Mouse (Mus musculus): ENCODE measurements around the gene Cdc7. TPM values are rescaled to one million over a fixed set of nuclear protein-coding genes. Genes with fewer than 3 reads are reported as not detected.

The Cdc7 gene
- polyA plus RNA-seq, 1 experiment from 2014 or later, result 35.2 TPM

- H3K4me2 ChIP-seq (ENCODE audit: low read length), result no peak overlapping the region
Measured at GRCm38 (mm10) chr5:107001396-107002090, 37.4 kb downstream of the Cdc7 start.

GRCm38 (mm10) chr5:107002091-107002416 lies 37.9 kb downstream of the Cdc7 start:
- 0 out of 2 replicates have a peak, but pooled peaks cover 2% of the 10 kb centered on the region for H3K4me1 ChIP-seq (ENCODE audit: control insufficient read depth, insufficient read depth, low read length)
- no peak for DNase-seq (ENCODE audit: low spot score)
- 64% methylated on average over 3 of the region's 5 CpGs for WGBS
- no peak for ATAC-seq
- no peaks in the 10 kb centered on the region for H3K27me3 ChIP-seq (replicated peaks; ENCODE audit: control insufficient read depth, insufficient read depth, low read length)
- H3K9ac ChIP-seq (ENCODE audit: low read length), result no peak overlapping the region
- H3K36me3 ChIP-seq (ENCODE audit: control insufficient read depth, insufficient read depth, low read length), result no peaks in the 10 kb centered on the region
- H3K4me3 ChIP-seq (ENCODE audit: low read depth, low read length), result no peak overlapping the region
- no peak overlapping the region for H3K27ac ChIP-seq (ENCODE audit: low read depth, low read length)
- H3K4me2 ChIP-seq (ENCODE audit: low read length), result no peak overlapping the region
- H3K9me3 ChIP-seq (replicated peaks; ENCODE audit: control insufficient read depth, low read length), result no peaks in the 10 kb centered on the region

More at GRCm38 (mm10) chr5:107001396-107002090, 37.4 kb downstream of the Cdc7 start:
- Histone ChIP-seq H3K9me3 (replicated peaks; ENCODE audit: control insufficient read depth, low read length) (no peaks in the 10 kb centered on the region), H3K4me3 (ENCODE audit: low read depth, low read length) (no peak overlapping the region), H3K36me3 (ENCODE audit: control insufficient read depth, insufficient read depth, low read length) (no peaks in the 10 kb centered on the region), H3K27me3 (replicated peaks; ENCODE audit: control insufficient read depth, insufficient read depth, low read length) (no peaks in the 10 kb centered on the region), H3K4me1 (ENCODE audit: control insufficient read depth, insufficient read depth, low read length) (0 out of 2 replicates have a peak, but pooled peaks cover 2% of the 10 kb centered on the region), H3K27ac (ENCODE audit: low read depth, low read length) (no peak overlapping the region), H3K9ac (ENCODE audit: low read length) (no peak overlapping the region)
- ATAC-seq (no peak), DNase-seq (ENCODE audit: low spot score) (peak; percentile 24)
- WGBS, result 43% methylated on average over 11 of the region's 11 CpGs

- no peak for DNase-seq (ENCODE audit: low spot score)
Measured at GRCm38 (mm10) chr5:107009721-107010120, 45.6 kb downstream of the Cdc7 start.

GRCm38 (mm10) chr5:107010300-107010699 lies 46.2 kb downstream of the Cdc7 start:
- Histone ChIP-seq H3K36me3 (ENCODE audit: control insufficient read depth, insufficient read depth, low read length) (no peaks in the 10 kb centered on the region), H3K27me3 (replicated peaks; ENCODE audit: control insufficient read depth, insufficient read depth, low read length) (no peaks in the 10 kb centered on the region), H3K4me3 (ENCODE audit: low read depth, low read length) (no peak overlapping the region), H3K4me2 (ENCODE audit: low read length) (no peak overlapping the region), H3K9me3 (replicated peaks; ENCODE audit: control insufficient read depth, low read length) (no peaks in the 10 kb centered on the region), H3K27ac (ENCODE audit: low read depth, low read length) (no peak overlapping the region), H3K9ac (ENCODE audit: low read length) (no peak overlapping the region), H3K4me1 (ENCODE audit: control insufficient read depth, insufficient read depth, low read length) (no peaks in the 10 kb centered on the region)
- 81% methylated on average over 3 of the region's 3 CpGs for WGBS
- ATAC-seq (no peak), DNase-seq (ENCODE audit: low spot score) (no peak)

More at GRCm38 (mm10) chr5:107009721-107010120, 45.6 kb downstream of the Cdc7 start:
- no peak overlapping the region for H3K27ac ChIP-seq (ENCODE audit: low read depth, low read length)
- H3K27me3 ChIP-seq (replicated peaks; ENCODE audit: control insufficient read depth, insufficient read depth, low read length), result no peaks in the 10 kb centered on the region
- no peaks in the 10 kb centered on the region for H3K36me3 ChIP-seq (ENCODE audit: control insufficient read depth, insufficient read depth, low read length)
- no peak overlapping the region for H3K4me3 ChIP-seq (ENCODE audit: low read depth, low read length)
- no peaks in the 10 kb centered on the region for H3K9me3 ChIP-seq (replicated peaks; ENCODE audit: control insufficient read depth, low read length)
- H3K9ac ChIP-seq (ENCODE audit: low read length), result no peak overlapping the region
- 96% methylated on average over 3 of the region's 3 CpGs for WGBS
- H3K4me2 ChIP-seq (ENCODE audit: low read length), result no peak overlapping the region
- H3K4me1 ChIP-seq (ENCODE audit: control insufficient read depth, insufficient read depth, low read length), result no peaks in the 10 kb centered on the region
- no peak for ATAC-seq

- Histone ChIP-seq H3K4me3 (ENCODE audit: low read depth, low read length) (no peak overlapping the region), H3K4me1 (ENCODE audit: control insufficient read depth, insufficient read depth, low read length) (no peaks in the 10 kb centered on the region), H3K36me3 (ENCODE audit: control insufficient read depth, insufficient read depth, low read length) (no peaks in the 10 kb centered on the region), H3K27me3 (replicated peaks; ENCODE audit: control insufficient read depth, insufficient read depth, low read length) (no peaks in the 10 kb centered on the region), H3K9ac (ENCODE audit: low read length) (no peak overlapping the region), H3K4me2 (ENCODE audit: low read length) (no peak overlapping the region), H3K9me3 (replicated peaks; ENCODE audit: control insufficient read depth, low read length) (no peaks in the 10 kb centered on the region), H3K27ac (ENCODE audit: low read depth, low read length) (no peak overlapping the region)
- ATAC-seq (no peak), DNase-seq (ENCODE audit: low spot score) (no peak)
- 61% methylated on average over 7 of the region's 7 CpGs for WGBS
Measured at GRCm38 (mm10) chr5:107011316-107012029, 47.4 kb downstream of the Cdc7 start.

GRCm38 (mm10) chr5:107012030-107012715 lies 48.1 kb downstream of the Cdc7 start:
- H3K27me3 ChIP-seq (replicated peaks; ENCODE audit: control insufficient read depth, insufficient read depth, low read length), result no peaks in the 10 kb centered on the region
- DNase-seq (ENCODE audit: low spot score), result no peak
- no peak overlapping the region for H3K4me2 ChIP-seq (ENCODE audit: low read length)
- no peak overlapping the region for H3K4me3 ChIP-seq (ENCODE audit: low read depth, low read length)
- H3K27ac ChIP-seq (ENCODE audit: low read depth, low read length), result no peak overlapping the region
- no peaks in the 10 kb centered on the region for H3K9me3 ChIP-seq (replicated peaks; ENCODE audit: control insufficient read depth, low read length)
- no peak for ATAC-seq
- WGBS, result 50% methylated on average over 11 of the region's 11 CpGs
- H3K9ac ChIP-seq (ENCODE audit: low read length), result no peak overlapping the region
- H3K36me3 ChIP-seq (ENCODE audit: control insufficient read depth, insufficient read depth, low read length), result no peaks in the 10 kb centered on the region
- no peaks in the 10 kb centered on the region for H3K4me1 ChIP-seq (ENCODE audit: control insufficient read depth, insufficient read depth, low read length)

- no peak overlapping the region for H3K4me3 ChIP-seq (ENCODE audit: low read depth, low read length)
- 67% methylated on average over 2 of the region's 2 CpGs for WGBS
- H3K9ac ChIP-seq (ENCODE audit: low read length), result no peak overlapping the region
- H3K27me3 ChIP-seq (replicated peaks; ENCODE audit: control insufficient read depth, insufficient read depth, low read length), result no peaks in the 10 kb centered on the region
- H3K4me2 ChIP-seq (ENCODE audit: low read length), result no peak overlapping the region
- H3K9me3 ChIP-seq (replicated peaks; ENCODE audit: control insufficient read depth, low read length), result no peaks in the 10 kb centered on the region
- no peak for ATAC-seq
- DNase-seq (ENCODE audit: low spot score), result no peak
- H3K27ac ChIP-seq (ENCODE audit: low read depth, low read length), result no peak overlapping the region
- no peaks in the 10 kb centered on the region for H3K36me3 ChIP-seq (ENCODE audit: control insufficient read depth, insufficient read depth, low read length)
- H3K4me1 ChIP-seq (ENCODE audit: control insufficient read depth, insufficient read depth, low read length), result no peaks in the 10 kb centered on the region
Measured at GRCm38 (mm10) chr5:107013393-107013792, 49.3 kb downstream of the Cdc7 start.

- Histone ChIP-seq H3K9me3 (replicated peaks; ENCODE audit: control insufficient read depth, low read length) (no peaks in the 10 kb centered on the region), H3K4me2 (ENCODE audit: low read length) (no peak overlapping the region), H3K4me1 (ENCODE audit: control insufficient read depth, insufficient read depth, low read length) (no peaks in the 10 kb centered on the region), H3K27ac (ENCODE audit: low read depth, low read length) (no peak overlapping the region), H3K9ac (ENCODE audit: low read length) (no peak overlapping the region), H3K4me3 (ENCODE audit: low read depth, low read length) (no peak overlapping the region), H3K36me3 (ENCODE audit: control insufficient read depth, insufficient read depth, low read length) (no peaks in the 10 kb centered on the region), H3K27me3 (replicated peaks; ENCODE audit: control insufficient read depth, insufficient read depth, low read length) (no peaks in the 10 kb centered on the region)
- DNase-seq (ENCODE audit: low spot score), result no peak
- WGBS, result 91% methylated on average over 7 of the region's 7 CpGs
- no peak for ATAC-seq
Measured at GRCm38 (mm10) chr5:107014146-107014545, 50.0 kb downstream of the Cdc7 start.

- Histone ChIP-seq H3K9me3 (replicated peaks; ENCODE audit: control insufficient read depth, low read length) (no peaks in the 10 kb centered on the region), H3K4me3 (ENCODE audit: low read depth, low read length) (no peak overlapping the region), H3K9ac (ENCODE audit: low read length) (no peak overlapping the region), H3K4me1 (ENCODE audit: control insufficient read depth, insufficient read depth, low read length) (no peaks in the 10 kb centered on the region), H3K4me2 (ENCODE audit: low read length) (no peak overlapping the region), H3K36me3 (ENCODE audit: control insufficient read depth, insufficient read depth, low read length) (no peaks in the 10 kb centered on the region), H3K27ac (ENCODE audit: low read depth, low read length) (no peak overlapping the region), H3K27me3 (replicated peaks; ENCODE audit: control insufficient read depth, insufficient read depth, low read length) (no peaks in the 10 kb centered on the region)
- WGBS, result 86% methylated on average over 2 of the region's 2 CpGs
- no peak for ATAC-seq
- no peak for DNase-seq (ENCODE audit: low spot score)
Measured at GRCm38 (mm10) chr5:107015046-107015421, 50.9 kb downstream of the Cdc7 start.
